8 mouse cellular contexts compared by ENCODE assay signal in the genomic region with DNA sequence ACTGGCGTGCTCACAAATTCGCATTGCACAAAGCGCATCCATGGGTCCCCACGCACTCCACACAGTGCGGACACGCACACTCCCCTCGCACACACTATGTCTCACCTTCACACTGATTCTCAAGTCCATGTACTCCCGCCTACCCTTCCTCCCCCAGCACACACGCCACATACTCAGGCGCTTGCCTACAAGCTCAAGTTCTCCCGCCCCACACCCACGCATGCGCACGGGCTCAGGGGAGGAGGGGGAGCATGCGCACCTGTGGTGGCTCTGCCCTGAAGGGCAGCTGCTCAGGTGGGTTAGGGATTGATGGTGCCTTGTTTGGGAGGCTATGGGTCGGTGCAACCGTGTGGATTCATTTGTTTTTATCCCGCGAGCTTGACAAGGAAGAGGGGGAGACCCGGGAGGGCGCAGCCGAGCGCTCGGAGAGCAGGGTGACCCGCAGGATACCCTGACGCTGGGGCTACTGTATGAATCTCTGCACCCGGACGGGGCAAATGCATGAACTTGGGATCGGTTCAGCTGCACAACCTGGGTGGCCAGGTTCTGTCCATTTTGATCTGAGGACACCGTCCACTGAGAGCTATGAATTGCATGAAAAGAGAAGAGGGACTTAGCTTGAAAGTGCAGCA. TPM values are rescaled to one million over a fixed set of nuclear protein-coding genes. Genes with fewer than 3 reads are reported as not detected.
DNase-seq lines count a peak whose midpoint lies in the region; ATAC-seq and TF ChIP-seq lines count a peak whose summit lies in the region.

No protein-coding gene starts in this region.

- peak overlapping the region; percentile 63 for H3K4me3 ChIP-seq in embryonic facial prominence, embryonic 10.5 days
- peak overlapping the region; percentile 52 for H3K4me3 ChIP-seq in hindbrain, embryonic 16.5 days (ENCODE audit: low read length)
- H3K4me3 ChIP-seq in liver, embryonic 14.5 days (ENCODE audit: insufficient read depth in 1 of 2, low read depth in 2 of 2, low read length in 2 of 2), result peak overlapping the region; percentile 30 to 39; a peak in 3 of 4 replicates
- H3K4me3 ChIP-seq in testis, adult 2 months (ENCODE audit: control insufficient read depth, low read depth, low read length), result peak overlapping the region; percentile 16

- TF ChIP-seq POLR2A in testis, adult 2 months (IDR thresholded peaks at IDR 0.05; ENCODE audit: control insufficient read depth, low read depth, low read length), result no peak

- peak; percentile 69 for DNase-seq in left cerebral cortex, postnatal 4 days
- DNase-seq in left cerebral cortex, adult 18-20 months (ENCODE audit: low spot score in 2 of 2), result no peak
- DNase-seq in embryonic facial prominence, embryonic 10.5 days (ENCODE audit: low spot score), result peak; percentile 89
- no peak for DNase-seq in liver, embryonic 14.5 days (ENCODE audit: low read depth in 3 of 3, low spot score in 3 of 3)
- DNase-seq in neural tube, embryonic 10.5 days (ENCODE audit: extremely low spot score, low spot score), result peak; percentile 75
- DNase-seq in layer of hippocampus, adult 18-20 months (ENCODE audit: low spot score in 2 of 2), result no peak

- TF ChIP-seq EP300 in liver, embryonic 14.5 days (IDR thresholded peaks at IDR 0.05; ENCODE audit: low read depth), result no peak

- TF ChIP-seq CTCF in liver, embryonic 14.5 days (IDR thresholded peaks at IDR 0.05; ENCODE audit: low read depth), result no peak
- no peak for TF ChIP-seq CTCF in testis, adult 2 months (IDR thresholded peaks at IDR 0.05; ENCODE audit: control insufficient read depth, insufficient read depth, insufficient replicate concordance, low read depth, low read length)

- peak; percentile 79 for ATAC-seq in hindbrain, embryonic 16.5 days
- peak; percentile 50; the same call in 1 of the 2 replicates for ATAC-seq in liver, embryonic 14.5 days (ENCODE audit: insufficient read depth)

- no peaks in the 10 kb centered on the region for H3K9me3 ChIP-seq in embryonic facial prominence, embryonic 10.5 days
- H3K9me3 ChIP-seq in hindbrain, embryonic 16.5 days (ENCODE audit: control insufficient read depth, low read length), result no peaks in the 10 kb centered on the region
- H3K9me3 ChIP-seq in liver, embryonic 14.5 days (ENCODE audit: control insufficient read depth, low read length), result no peaks in the 10 kb centered on the region

- peaks cover 45% of the 10 kb centered on the region for H3K4me1 ChIP-seq in embryonic facial prominence, embryonic 10.5 days
- no peaks in the 10 kb centered on the region for H3K4me1 ChIP-seq in hindbrain, embryonic 16.5 days (ENCODE audit: control insufficient read depth, insufficient read depth, low read depth, low read length)
- no peaks in the 10 kb centered on the region for H3K4me1 ChIP-seq in liver, embryonic 14.5 days (replicated peaks; ENCODE audit: control insufficient read depth in 2 of 2, insufficient read depth in 2 of 2, low read length in 1 of 2)
- H3K4me1 ChIP-seq in testis, adult 2 months (ENCODE audit: control insufficient read depth, insufficient read depth, low read length), result peaks cover 5% of the 10 kb centered on the region; the same call in 1 of the 2 replicates

- peaks cover 92% of the 10 kb centered on the region for H3K27me3 ChIP-seq in embryonic facial prominence, embryonic 10.5 days (replicated peaks; ENCODE audit: low read depth, poor library complexity, severe bottlenecking)
- peaks cover 40% of the 10 kb centered on the region for H3K27me3 ChIP-seq in hindbrain, embryonic 16.5 days (replicated peaks; ENCODE audit: control insufficient read depth, insufficient read depth, low read length)
- H3K27me3 ChIP-seq in liver, embryonic 14.5 days (ENCODE audit: control insufficient read depth, insufficient read depth, low read length), result peaks cover 46% of the 10 kb centered on the region
- no peaks in the 10 kb centered on the region; the same call in 1 of the 2 replicates for H3K27me3 ChIP-seq in testis, adult 2 months (ENCODE audit: control insufficient read depth, insufficient read depth, low read length)

- no peaks in the 10 kb centered on the region for H3K36me3 ChIP-seq in embryonic facial prominence, embryonic 10.5 days (replicated peaks)
- no peaks in the 10 kb centered on the region for H3K36me3 ChIP-seq in hindbrain, embryonic 16.5 days (ENCODE audit: control insufficient read depth, insufficient read depth, low read length)
- H3K36me3 ChIP-seq in liver, embryonic 14.5 days (replicated peaks; ENCODE audit: control insufficient read depth, insufficient read depth, low read depth), result no peaks in the 10 kb centered on the region
- H3K36me3 ChIP-seq in testis, adult 2 months (ENCODE audit: control insufficient read depth, insufficient read depth, low read length), result no peaks in the 10 kb centered on the region

- H3K27ac ChIP-seq in embryonic facial prominence, embryonic 10.5 days (replicated peaks), result peak overlapping the region; percentile 63
- H3K27ac ChIP-seq in hindbrain, embryonic 16.5 days (ENCODE audit: low read depth, low read length), result no peak overlapping the region
- no peak overlapping the region for H3K27ac ChIP-seq in liver, embryonic 14.5 days
- no peak overlapping the region for H3K27ac ChIP-seq in testis, adult 2 months (ENCODE audit: control insufficient read depth, insufficient read depth, low read depth, low read length)

- H3K4me2 ChIP-seq in hindbrain, embryonic 16.5 days (ENCODE audit: low read length), result peak overlapping the region; percentile 70
- peak overlapping the region; percentile 48 for H3K4me2 ChIP-seq in liver, embryonic 14.5 days (ENCODE audit: low read depth)

- intact Hi-C loops in left cerebral cortex, postnatal 4 days (cut with DNase I), result no loop called here

- peak overlapping the region; percentile 47 for H3K9ac ChIP-seq in hindbrain, embryonic 16.5 days (ENCODE audit: low read depth, low read length)
- no peak overlapping the region for H3K9ac ChIP-seq in liver, embryonic 14.5 days (replicated peaks)

- under 1% methylated on average over 30 of the region's 30 CpGs for WGBS in embryonic facial prominence, embryonic 10.5 days
- WGBS in hindbrain, embryonic 16.5 days, result under 1% methylated on average over 30 of the region's 30 CpGs
- WGBS in liver, embryonic 14.5 days (ENCODE audit: insufficient replicate concordance), result 1% methylated on average over 30 of the region's 30 CpGs

RNA-seq across cellular contexts. Expression of a gene that starts 8.2 kb away (rescaled TPM):
- under 1 TPM; 0.85 to 0.98 TPM for total RNA-seq in left cerebral cortex, postnatal 4 days (2021)
- under 1 TPM in 1 of 2 experiments, not detected in 1; 0.33 TPM for total RNA-seq in left cerebral cortex, adult 18-20 months (2021)
- polyA plus RNA-seq in embryonic facial prominence, embryonic 10.5 days (2016; fragmentation: Nextera tagmentation; extraction: Ambion mirVana), result 0.84 and 1.3 TPM in 2 replicates
- 0.15 and 0.18 TPM in 2 replicates for polyA plus RNA-seq in hindbrain, embryonic 16.5 days (2015; fragmentation: Nextera tagmentation; extraction: Ambion mirVana)
- polyA plus RNA-seq in liver, embryonic 14.5 days (2012; rRNA removed), result not detected in 2 replicates
- not detected in 2 replicates for polyA plus RNA-seq in liver, embryonic 14.5 days (2014; fragmentation: Nextera tagmentation; extraction: Ambion mirVana)
- not detected in 2 replicates for polyA plus RNA-seq in testis, adult 2 months (2012; rRNA removed)
- total RNA-seq in layer of hippocampus, adult 18-20 months (2021), result under 1 TPM; 0.52 to 0.68 TPM

RNA-seq across cellular contexts. Expression of a gene that starts 22.7 kb away (rescaled TPM):
- 10 to 100 TPM; 26.3 to 34.4 TPM for total RNA-seq in left cerebral cortex, postnatal 4 days (2021)
- 10 to 100 TPM; 19.5 to 20.7 TPM for total RNA-seq in left cerebral cortex, adult 18-20 months (2021)
- polyA plus RNA-seq in embryonic facial prominence, embryonic 10.5 days (2016; fragmentation: Nextera tagmentation; extraction: Ambion mirVana), result 36.2 and 40.3 TPM in 2 replicates
- 24.0 and 26.5 TPM in 2 replicates for polyA plus RNA-seq in hindbrain, embryonic 16.5 days (2015; fragmentation: Nextera tagmentation; extraction: Ambion mirVana)
- polyA plus RNA-seq in liver, embryonic 14.5 days (2012; rRNA removed), result 4.5 and 10.5 TPM in 2 replicates
- 19.3 and 24.9 TPM in 2 replicates for polyA plus RNA-seq in liver, embryonic 14.5 days (2014; fragmentation: Nextera tagmentation; extraction: Ambion mirVana)
- polyA plus RNA-seq in testis, adult 2 months (2012; rRNA removed), result 31.7 and 35.5 TPM in 2 replicates
- total RNA-seq in layer of hippocampus, adult 18-20 months (2021), result 10 to 100 TPM; 14.8 to 20.5 TPM

Comparison
In these comparisons a context has a peak if more than half of its experiments do, and no peak if none do; other contexts are left out.
1. DNase-seq: peak in left cerebral cortex, postnatal 4 days (single experiment), embryonic facial prominence, embryonic 10.5 days (single experiment) and neural tube, embryonic 10.5 days (single experiment); none in left cerebral cortex, adult 18-20 months (0 of 2), liver, embryonic 14.5 days (0 of 3) and layer of hippocampus, adult 18-20 months (0 of 2).
2. Peak in every context shown above with its lines, with median percentiles within 50 percentile points of each other: H3K4me3 ChIP-seq.